Mouse (Mus musculus): Measurements from ENCODE around the gene Aqp2. TPM values are rescaled to one million over a fixed set of nuclear protein-coding genes. Genes with fewer than 3 reads are reported as not detected.

Aqp2 gene
- total RNA-seq, 2 experiments from 2014 or later, result not detected

DNA sequence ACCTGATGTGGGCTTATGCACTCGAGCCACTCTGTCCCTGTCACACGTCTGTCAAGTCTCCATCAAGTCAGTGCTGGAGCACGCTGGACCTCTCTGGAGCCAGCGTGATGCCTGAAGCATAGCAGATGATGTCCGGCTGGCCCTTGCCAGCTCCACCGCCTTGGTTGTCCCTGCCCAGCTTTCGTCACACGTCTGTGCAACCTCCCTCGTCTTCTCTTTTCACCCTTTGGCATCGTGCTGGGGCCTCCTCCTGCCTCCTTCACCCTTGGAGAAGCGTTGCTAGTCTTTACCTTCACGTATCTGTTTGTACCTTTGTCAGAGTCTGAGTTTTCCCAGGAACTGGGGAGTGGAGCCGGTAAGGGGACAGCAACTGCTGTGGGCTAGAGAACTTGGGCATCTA, 35.4 kb downstream of the Aqp2 start:
- intact Hi-C loops (cut with DNase I), result no loop called here
- DNase-seq, result peak; percentile 32

DNA sequence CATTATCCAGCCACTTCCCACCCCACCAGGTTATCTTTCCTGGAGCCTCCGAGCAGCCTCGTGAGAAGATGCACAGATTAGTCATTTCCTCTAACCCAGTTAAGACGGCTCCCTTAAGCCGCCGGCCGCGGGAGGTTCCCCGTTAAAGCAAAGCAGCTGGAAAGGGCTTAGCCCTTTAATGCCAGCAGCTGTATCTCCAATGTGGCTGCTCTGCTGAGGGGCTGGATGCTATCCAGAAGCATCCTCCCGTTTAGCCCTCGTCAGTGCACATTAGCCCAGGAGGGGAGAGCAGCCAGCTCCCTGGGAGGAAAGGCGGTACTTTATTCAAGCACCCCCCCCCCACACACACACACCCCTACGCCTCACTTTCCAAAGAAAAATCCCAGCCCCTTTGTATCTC, 35.9 kb downstream of the Aqp2 start:
- intact Hi-C loops (cut with DNase I), result no loop called here

GRCm38 (mm10) chr15:99615246-99615645, 36.4 kb downstream of the Aqp2 start:
- peak; percentile 51 for DNase-seq
- intact Hi-C loops (cut with DNase I), result no loop called here

More for the DNA sequence above, 35.9 kb downstream of the Aqp2 start:
- peak; percentile 70 for DNase-seq

DNA sequence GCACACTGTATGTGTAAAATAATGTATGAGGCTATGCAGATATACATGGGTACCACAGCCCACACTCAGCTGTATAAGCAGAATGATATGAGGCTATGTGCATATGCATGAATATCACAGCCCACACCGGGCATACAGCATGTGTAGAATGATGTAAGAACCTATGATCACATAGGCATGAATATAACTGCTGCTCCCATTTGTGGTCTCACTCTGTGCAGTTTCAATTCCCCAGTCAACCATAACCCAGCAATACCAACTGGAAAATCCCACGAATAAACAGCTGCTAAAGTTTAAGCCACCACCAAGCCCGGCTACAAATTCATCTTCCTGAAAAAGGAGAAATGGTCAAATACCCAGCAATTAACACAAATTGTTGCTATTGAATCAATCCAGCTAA, 39.7 kb downstream of the Aqp2 start:
- intact Hi-C loops (cut with DNase I), result no loop called here
- DNase-seq, result no peak

GRCm38 (mm10) chr15:99619821-99620220, 41.0 kb downstream of the Aqp2 start:
- intact Hi-C loops (cut with DNase I), result no loop called here
- DNase-seq, result peak; percentile 48

- intact Hi-C loops (cut with DNase I), result no loop called here
- DNase-seq, result no peak
These were observed 43.2 kb downstream of the Aqp2 start for GRCm38 (mm10) chr15:99622063-99622462.

DNA sequence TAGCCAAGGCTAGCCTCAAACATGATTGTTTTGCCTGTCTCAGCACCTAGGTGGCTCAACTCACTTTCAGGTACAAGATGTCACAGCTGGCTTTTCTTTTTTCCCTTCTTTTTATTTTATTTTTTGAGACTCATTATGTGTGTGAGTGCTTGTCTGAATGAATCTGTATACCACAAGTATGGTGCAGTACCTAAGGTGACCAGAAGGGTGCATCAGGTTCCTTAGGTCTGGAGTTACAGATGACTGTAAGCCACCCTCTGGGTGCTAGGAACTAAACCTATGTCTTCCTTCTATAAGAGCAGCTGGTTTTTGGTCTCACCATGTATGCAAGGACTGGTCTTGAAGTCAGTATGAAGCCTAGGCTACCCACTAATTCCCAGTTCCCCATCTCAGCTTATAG, 52.8 kb downstream of the Aqp2 start:
- intact Hi-C loops (cut with DNase I), result no loop called here
- DNase-seq, result no peak

Other genes starting within 250 kb of the Aqp2 start
- 10 to 100 TPM; 23.2 to 24.0 TPM for gene Fmnl3, start 208.6 kb upstream of the Aqp2 start, total RNA-seq (2021)
- gene Tmbim6, start 186.2 kb upstream of the Aqp2 start, total RNA-seq (2021), result 100 to 1,000 TPM; 238 to 247 TPM
- 10 to 100 TPM; 39.0 to 39.2 TPM for gene Nckap5l, start 121.3 kb upstream of the Aqp2 start, total RNA-seq (2021)
- gene Bcdin3d, start 104.3 kb upstream of the Aqp2 start, total RNA-seq (2021), result 1 to 10 TPM; 7.8 to 8.0 TPM
- gene Faim2, start 50.9 kb upstream of the Aqp2 start, total RNA-seq (2021), result 10 to 100 TPM; 53.6 to 65.1 TPM
- gene Aqp5, start 11.7 kb downstream of the Aqp2 start, total RNA-seq (2021), result 1 to 10 TPM in 1 of 2 experiments, under 1 TPM in 1; 0.28 to 1.1 TPM
- gene Aqp6, start 22.3 kb downstream of the Aqp2 start, total RNA-seq (2021), result not detected
- 10 to 100 TPM; 22.0 to 26.1 TPM for gene Racgap1, start 72.6 kb downstream of the Aqp2 start, total RNA-seq (2021)
- 100 to 1,000 TPM; 101 to 102 TPM for gene Asic1, start 91.3 kb downstream of the Aqp2 start, total RNA-seq (2021)
- 100 to 1,000 TPM; 134 to 148 TPM for gene Smarcd1, start 123.1 kb downstream of the Aqp2 start, total RNA-seq (2021)
- not detected for gene Gm17349, start 126.4 kb downstream of the Aqp2 start, total RNA-seq (2021)
- 1 to 10 TPM; 6.7 to 6.8 TPM for gene Gpd1, start 138.5 kb downstream of the Aqp2 start, total RNA-seq (2021)
- 10 to 100 TPM; 68.0 to 73.4 TPM for gene Cox14, start 146.6 kb downstream of the Aqp2 start, total RNA-seq (2021)
- 10 to 100 TPM; 58.0 to 62.3 TPM for gene Cers5, start 193.8 kb downstream of the Aqp2 start, total RNA-seq (2021)